Mouse (Mus musculus) megakaryocyte, embryonic 14.5 days (primary cell): ENCODE results near the gene Akap8.

Source experiments
- FLI1 ChIP-seq: IDR thresholded peaks from 2 replicates; pipeline ENCODE4 v1.6.1; 2012; ENCODE audit warnings: low read length, inconsistent platforms, mixed read lengths
- GATA1 ChIP-seq: IDR thresholded peaks from 3 replicates; pipeline ENCODE4 v1.6.1; 2012; ENCODE audit warnings: mixed read lengths, low read length, inconsistent platforms, borderline replicate concordance

GRCm38 (mm10) chr17:32321390-32321734 is 324 bp upstream of the Akap8 start:
- TF ChIP-seq GATA1: no peak
- TF ChIP-seq FLI1: no peak
